Mouse (Mus musculus) thymus, postnatal 0 days (tissue): ENCODE measurements around the gene Shcbp1l. TPM values are rescaled to one million over a fixed set of nuclear protein-coding genes. Genes with fewer than 3 reads are reported as not detected.
"Not testable (repeated sequence)": the region's sequence is repeated elsewhere in the genome, so short reads cannot be mapped to it uniquely, and the experiment has no call there.

Source experiments
- DNase-seq: peaks from one replicate; pipeline ENCODE4 v3.0.0-alpha.2; 2015; ENCODE audit warnings: low spot score
- polyA plus RNA-seq: library from polyadenylated mRNA; unstranded; fragments of >200 nt; fragmentation: Nextera tagmentation; extraction: Ambion mirVana; gene quantifications from 2 replicates; pipeline ENCODE4 v1.2.1, GENCODE M21; 2015

The Shcbp1l gene
- 0.61 and 0.64 TPM in 2 replicates for polyA plus RNA-seq

DNA sequence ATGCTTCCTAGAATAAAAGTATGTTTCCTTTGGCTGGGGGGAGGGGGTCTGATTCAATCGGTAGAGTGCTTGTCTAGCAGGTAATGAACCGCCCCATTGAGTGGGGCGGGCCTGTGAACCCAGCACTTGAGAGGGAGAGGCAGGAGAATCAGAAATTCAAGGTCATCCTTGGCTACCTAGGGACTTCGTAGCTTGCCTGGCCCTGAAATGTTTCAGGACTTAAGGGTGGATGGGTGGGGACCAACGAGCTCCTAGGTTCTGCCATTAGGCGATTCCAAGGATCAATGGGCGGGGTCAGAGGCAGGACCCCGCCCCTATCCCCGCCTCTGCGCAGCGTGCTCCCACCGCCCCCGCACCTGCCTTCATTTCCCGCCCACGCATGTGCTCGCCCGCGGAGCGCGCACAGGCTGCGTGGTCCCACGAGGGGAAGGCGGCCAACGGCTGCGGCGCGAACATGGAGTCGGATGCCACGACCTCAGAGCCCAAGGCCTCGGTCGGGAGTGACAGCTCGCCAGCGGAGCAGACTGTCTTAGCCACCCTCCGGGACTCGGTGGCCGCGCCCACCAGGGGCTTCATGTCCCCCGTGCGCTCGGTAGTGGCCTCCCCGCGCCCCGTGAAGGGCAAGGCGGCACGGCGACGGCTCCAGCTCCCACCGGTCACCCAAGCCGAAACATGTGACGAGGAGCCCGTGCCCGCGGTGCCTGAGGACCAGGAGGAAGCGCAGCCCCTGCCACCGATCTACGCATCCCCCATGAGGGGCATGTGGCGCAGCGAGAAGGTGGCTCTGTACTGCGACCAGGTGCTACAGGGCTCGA is at the start of gene Shcbp1l:
TSS of gene Shcbp1l (plus strand) at position 393 of the 815 bp plus-strand sequence.
- peak; percentile 86 for DNase-seq

GRCm38 (mm10) chr1:153376446-153376845 is 48.5 kb upstream of the Shcbp1l start:
- DNase-seq, result no peak

DNA sequence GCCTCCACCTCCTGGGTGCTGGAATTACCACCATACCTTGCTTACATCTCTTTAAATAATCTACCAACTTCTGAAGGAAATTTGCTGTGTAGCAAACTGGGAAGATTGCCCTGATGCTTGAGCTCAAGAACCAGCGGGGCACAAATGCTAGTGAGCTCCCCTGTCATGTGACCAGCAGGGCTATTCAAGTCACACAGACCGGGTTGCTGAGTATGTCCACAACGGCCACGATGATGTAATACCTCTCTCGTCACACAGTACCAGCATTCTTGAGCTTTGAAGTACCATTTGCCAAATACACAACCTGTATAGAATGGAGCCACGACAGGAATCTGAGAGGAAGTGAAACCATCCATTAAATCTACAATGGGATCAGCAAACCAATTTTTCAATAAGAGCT is 46.4 kb upstream of the Shcbp1l start:
- no peak for DNase-seq

GRCm38 (mm10) chr1:153379832-153380231 is 45.1 kb upstream of the Shcbp1l start:
- DNase-seq, result peak; percentile 80

- DNase-seq, result no peak
These were observed 44.1 kb upstream of the Shcbp1l start for GRCm38 (mm10) chr1:153380746-153381282.

- no peak for DNase-seq
These were observed 39.9 kb upstream of the Shcbp1l start for GRCm38 (mm10) chr1:153385081-153385480.

- DNase-seq, result not testable (repeated sequence)
These were observed 39.3 kb upstream of the Shcbp1l start for GRCm38 (mm10) chr1:153385661-153386060.

GRCm38 (mm10) chr1:153386271-153387069 is 38.5 kb upstream of the Shcbp1l start:
- peak; percentile 75 for DNase-seq

- DNase-seq, result not testable (repeated sequence)
These were observed 29.3 kb upstream of the Shcbp1l start for GRCm38 (mm10) chr1:153395706-153396105.

- DNase-seq, result peak; percentile 60
These were observed 23.2 kb upstream of the Shcbp1l start for GRCm38 (mm10) chr1:153401765-153402164.

- not testable (repeated sequence) for DNase-seq
These were observed 17.3 kb upstream of the Shcbp1l start for GRCm38 (mm10) chr1:153407641-153408040.

GRCm38 (mm10) chr1:153408296-153408695 is 16.7 kb upstream of the Shcbp1l start:
- DNase-seq, result not testable (repeated sequence)

- DNase-seq, result not testable (repeated sequence)
These were observed 14.0 kb upstream of the Shcbp1l start for GRCm38 (mm10) chr1:153410915-153411314.

DNA sequence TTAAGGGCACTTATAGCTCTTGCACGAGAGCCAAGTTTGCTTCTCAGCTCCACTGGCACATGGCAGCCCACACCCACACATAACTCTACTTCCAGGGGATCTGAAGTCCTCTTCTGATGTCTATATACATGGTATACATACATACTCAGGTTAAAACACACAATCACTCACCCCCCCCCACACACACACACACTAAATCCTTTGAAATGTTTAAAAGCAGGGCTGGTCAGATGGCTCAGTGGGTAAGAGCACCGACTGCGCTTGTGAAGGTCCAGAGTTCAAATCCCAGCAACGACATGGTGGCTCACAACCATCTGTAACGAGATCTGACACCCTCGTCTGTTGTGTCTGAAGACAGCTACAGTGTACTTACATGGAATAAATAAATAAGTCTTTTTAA is 13.2 kb upstream of the Shcbp1l start:
- DNase-seq, result no peak

DNA sequence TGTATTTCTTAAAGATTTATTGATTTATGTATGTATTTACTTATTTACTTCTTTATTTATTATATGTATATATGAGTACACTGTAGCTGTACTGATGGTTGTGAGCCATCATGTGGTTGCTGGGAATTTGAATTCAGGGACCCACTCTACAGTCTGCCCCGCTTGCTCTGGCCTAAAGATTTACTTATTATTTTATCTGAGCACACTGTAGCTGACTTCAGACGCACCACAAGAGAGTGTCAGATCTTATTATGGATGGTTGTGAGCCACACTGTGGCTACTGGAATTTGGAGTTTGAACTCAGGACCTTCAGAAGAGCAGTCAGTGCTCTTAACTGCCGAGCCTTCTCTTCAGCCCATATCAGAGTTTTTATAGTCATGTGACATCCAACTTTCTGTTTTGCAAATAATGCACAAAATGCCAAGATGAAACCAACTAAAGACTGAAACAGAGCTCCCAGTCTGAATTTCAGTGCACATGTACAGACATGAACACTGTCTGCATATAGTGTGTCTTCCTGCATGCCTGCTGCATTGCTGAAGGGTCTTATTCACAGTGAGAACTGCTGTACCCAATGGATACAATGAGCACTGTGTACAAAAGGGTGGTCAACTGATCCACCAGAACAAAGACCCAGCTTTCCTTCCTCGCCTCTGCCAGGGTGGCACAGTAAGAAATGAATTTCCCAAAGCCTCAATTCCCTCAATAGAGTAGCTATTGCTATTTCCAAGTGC is 12.1 kb upstream of the Shcbp1l start:
- not testable (repeated sequence) for DNase-seq

DNA sequence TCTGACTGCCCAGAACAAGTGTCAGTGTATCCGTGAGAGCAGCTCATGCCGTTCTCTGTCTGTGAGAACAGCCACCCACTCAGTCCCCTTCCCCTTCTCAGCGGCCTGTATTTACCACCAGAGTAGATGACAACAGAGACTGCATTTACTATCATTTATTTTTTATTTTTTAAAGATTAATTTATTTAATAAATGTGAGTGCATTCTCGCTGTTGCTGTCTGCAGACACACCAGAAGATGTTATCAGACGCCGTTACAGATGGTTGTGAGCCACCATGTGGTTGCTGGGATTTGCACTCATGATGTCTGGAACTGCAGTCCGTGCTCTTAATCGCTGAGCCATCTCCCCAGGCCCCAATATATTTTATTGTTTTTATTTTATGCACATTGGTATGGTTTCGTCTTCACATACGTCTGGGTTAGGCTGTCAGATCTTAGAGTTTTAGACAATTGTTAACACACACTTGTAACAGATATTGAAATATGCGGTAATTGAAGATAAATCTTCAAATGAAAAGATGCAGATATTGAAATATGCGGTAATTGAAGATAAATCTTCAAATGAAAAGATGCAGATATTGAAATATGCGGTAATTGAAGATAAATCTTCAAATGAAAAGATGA is 11.5 kb upstream of the Shcbp1l start:
- DNase-seq, result peak; percentile 42

DNA sequence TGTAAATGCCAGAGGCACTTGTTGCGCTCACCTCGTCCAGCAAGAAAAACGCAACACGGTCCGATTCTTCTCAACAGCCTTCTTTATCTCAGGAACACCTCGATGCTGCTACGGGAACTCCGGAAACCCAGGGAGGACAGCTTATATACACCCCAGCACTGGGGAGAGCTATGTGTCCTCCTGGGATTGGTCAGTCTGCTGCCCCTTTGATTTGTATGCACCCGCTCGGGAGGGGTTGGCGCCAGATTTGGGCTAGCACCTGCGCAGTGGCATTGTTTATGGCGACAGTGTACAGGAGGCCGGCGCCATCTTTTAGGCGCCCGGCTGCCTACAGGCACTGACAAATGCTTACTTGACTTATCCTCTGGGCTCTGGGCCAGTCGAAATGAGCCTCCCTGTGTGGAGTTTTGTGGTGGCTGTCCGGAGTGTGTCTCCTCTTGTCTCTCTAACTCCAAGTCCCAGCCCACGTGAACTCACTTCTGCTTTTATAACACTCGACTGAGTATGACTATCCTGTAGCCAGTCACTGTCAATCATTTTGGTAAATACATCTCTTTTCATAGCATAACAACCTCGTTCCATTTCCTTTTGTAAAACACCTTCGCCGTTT is 10.7 kb upstream of the Shcbp1l start:
- peak; percentile 86 for DNase-seq

GRCm38 (mm10) chr1:153414962-153415361 is 10.0 kb upstream of the Shcbp1l start:
- peak; percentile 19 for DNase-seq

- not testable (repeated sequence) for DNase-seq
These were observed 9.2 kb upstream of the Shcbp1l start for GRCm38 (mm10) chr1:153415742-153416141.

- DNase-seq, result not testable (repeated sequence)
These were observed 8.6 kb upstream of the Shcbp1l start for GRCm38 (mm10) chr1:153416271-153416832.
